Mouse (Mus musculus): ENCODE measurements around the gene Gm21294. TPM values are rescaled to one million over a fixed set of nuclear protein-coding genes. Genes with fewer than 3 reads are reported as not detected.

Gene Gm21294
- polyA plus RNA-seq (2017; shearing (Covaris generic)), result not detected

GRCm38 (mm10) chrY:89052506-89052905 lies at the start of gene Gm21294:
Gm21294 (plus strand) TSS chrY:89052806.

Data from inflammation-experienced regulatory T-cells, adult 16 weeks (primary cell).